Mouse (Mus musculus) urinary bladder, adult 2 months (tissue): Measurements from ENCODE around the gene Hist1h2bg. TPM values are rescaled to one million over a fixed set of nuclear protein-coding genes. Genes with fewer than 3 reads are reported as not detected.
"Not testable (repeated sequence)": the region's sequence is repeated elsewhere in the genome, so short reads cannot be mapped to it uniquely, and the experiment has no call there.

ENCODE experiments used
- DNase-seq: peaks from one replicate; pipeline ENCODE4 v3.0.0; 2022; ENCODE audit warnings: low spot score
- polyA plus RNA-seq: library from polyadenylated mRNA; depleted of rRNA; stranded (reverse); fragments of >200 nt; gene quantifications from 2 replicates; pipeline ENCODE4 v1.2.3, GENCODE M21; 2012

Gene Hist1h2bg
- polyA plus RNA-seq, 1 experiment = 7.4 TPM

- no peak for DNase-seq
These were observed 11.2 kb downstream of the Hist1h2bg start for GRCm38 (mm10) chr13:23582219-23583056.

GRCm38 (mm10) chr13:23583387-23584068, 12.3 kb downstream of the Hist1h2bg start:
- DNase-seq = no peak

- no peak for DNase-seq
These were observed 13.1 kb downstream of the Hist1h2bg start for GRCm38 (mm10) chr13:23584331-23584730.

GRCm38 (mm10) chr13:23585029-23585441, 13.8 kb downstream of the Hist1h2bg start:
- peak; percentile 65 for DNase-seq

GRCm38 (mm10) chr13:23585442-23586098, 14.4 kb downstream of the Hist1h2bg start:
- DNase-seq = peak; percentile 48

GRCm38 (mm10) chr13:23586099-23586939, 15.1 kb downstream of the Hist1h2bg start:
- DNase-seq = no peak

GRCm38 (mm10) chr13:23586940-23587225, 15.7 kb downstream of the Hist1h2bg start:
- no peak for DNase-seq

- DNase-seq = no peak
These were observed 20.0 kb downstream of the Hist1h2bg start for GRCm38 (mm10) chr13:23591206-23591605.

GRCm38 (mm10) chr13:23591886-23592285, 20.7 kb downstream of the Hist1h2bg start:
- DNase-seq = not testable (repeated sequence)

- DNase-seq = no peak
These were observed 21.4 kb downstream of the Hist1h2bg start for GRCm38 (mm10) chr13:23592614-23593013.

- no peak for DNase-seq
These were observed 22.0 kb downstream of the Hist1h2bg start for GRCm38 (mm10) chr13:23593051-23593770.

GRCm38 (mm10) chr13:23595185-23595584, 24.0 kb downstream of the Hist1h2bg start:
- DNase-seq = no peak

GRCm38 (mm10) chr13:23595622-23596372, 24.6 kb downstream of the Hist1h2bg start:
- DNase-seq = no peak

GRCm38 (mm10) chr13:23597957-23598356, 26.8 kb downstream of the Hist1h2bg start:
- peak; percentile 55 for DNase-seq

GRCm38 (mm10) chr13:23603182-23603699, 32.0 kb downstream of the Hist1h2bg start:
- no peak for DNase-seq

- DNase-seq = no peak
These were observed 33.3 kb downstream of the Hist1h2bg start for GRCm38 (mm10) chr13:23604452-23604851.

GRCm38 (mm10) chr13:23605052-23605451, 33.9 kb downstream of the Hist1h2bg start:
- no peak for DNase-seq

GRCm38 (mm10) chr13:23609209-23609608, 38.0 kb downstream of the Hist1h2bg start:
- DNase-seq = no peak

GRCm38 (mm10) chr13:23609844-23610243, 38.6 kb downstream of the Hist1h2bg start:
- DNase-seq = no peak

GRCm38 (mm10) chr13:23610393-23610792, 39.2 kb downstream of the Hist1h2bg start:
- no peak for DNase-seq
